ENCODE assay signal across 7 mouse cellular contexts in the genomic region with DNA sequence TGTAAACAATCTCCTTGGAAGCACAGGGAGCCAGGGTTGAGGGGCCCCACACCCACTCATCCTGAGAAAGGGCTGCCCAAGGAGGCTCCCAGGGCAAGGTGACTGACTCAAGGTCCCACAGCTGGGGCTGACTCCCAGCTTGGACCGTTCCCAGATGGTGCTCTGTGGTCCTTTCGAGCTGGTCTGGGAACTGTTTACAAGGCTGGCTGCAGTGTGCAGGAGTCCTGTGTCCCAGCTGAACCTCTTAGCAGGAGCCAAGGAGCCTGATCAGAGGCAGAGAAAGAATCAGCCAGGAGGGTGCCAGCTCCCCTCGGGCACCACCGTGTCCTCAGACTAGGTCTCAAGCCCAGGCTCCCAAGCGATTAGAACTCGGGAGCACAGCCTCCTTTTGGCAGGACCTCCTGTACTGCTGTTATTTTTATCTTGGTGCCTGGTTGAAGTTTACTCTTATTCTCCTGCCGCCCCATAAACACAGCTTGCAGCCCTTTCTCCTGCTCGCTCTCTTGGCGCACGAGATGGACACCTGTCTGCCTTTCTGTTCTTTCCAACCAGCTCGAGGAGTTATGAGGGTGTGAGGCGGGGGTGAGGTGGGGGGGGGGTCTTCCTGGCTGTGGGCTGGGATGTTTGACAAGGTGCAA. TPM values are rescaled to one million over a fixed set of nuclear protein-coding genes. Genes with fewer than 3 reads are reported as not detected.
A peak's percentile ranks its signal among the peaks of the same experiment; 100 is the strongest.
DNase-seq lines count a peak whose midpoint lies in the region; ATAC-seq and TF ChIP-seq lines count a peak whose summit lies in the region.

No protein-coding gene starts in this region.

- H3K4me2 ChIP-seq in heart, embryonic 16.5 days (ENCODE audit: low read depth, low read length): peak overlapping the region; percentile 19; the same call in 1 of the 2 replicates

- TF ChIP-seq POLR2A in lung, adult 2 months (IDR thresholded peaks at IDR 0.05; ENCODE audit: borderline replicate concordance, extremely low read depth, low read depth, low read length): no peak

- TF ChIP-seq CTCF in lung, adult 2 months (IDR thresholded peaks at IDR 0.05; ENCODE audit: insufficient read depth, low read length): no peak

- ATAC-seq in heart, embryonic 16.5 days (replicated peaks; ENCODE audit: extremely low read depth, insufficient read depth, low FRiP score): peak; percentile 69
- no peak for ATAC-seq in activated CD4-positive, CD25-positive, alpha-beta regulatory T cell, adult 4 months

- 23% methylated on average over 12 of the region's 12 CpGs for WGBS in lung, adult 2 months
- WGBS in heart, embryonic 16.5 days: 27% methylated on average over 12 of the region's 12 CpGs

- no peaks in the 10 kb centered on the region for H3K36me3 ChIP-seq in heart, embryonic 16.5 days (ENCODE audit: control insufficient read depth, insufficient read depth)

- H3K9me3 ChIP-seq in heart, embryonic 16.5 days (replicated peaks; ENCODE audit: control insufficient read depth, low read length): no peaks in the 10 kb centered on the region

- no peaks in the 10 kb centered on the region for H3K27me3 ChIP-seq in heart, embryonic 16.5 days (ENCODE audit: control insufficient read depth, insufficient read depth, low read length)

- no peak overlapping the region for H3K4me3 ChIP-seq in lung, adult 2 months (replicated peaks; ENCODE audit: extremely low read depth, low read depth, low read length)
- H3K4me3 ChIP-seq in heart, embryonic 16.5 days (ENCODE audit: low read length): no peak overlapping the region

- H3K9ac ChIP-seq in heart, embryonic 16.5 days (ENCODE audit: low read length): peak overlapping the region; percentile 38

- peak; percentile 30 to 43 for DNase-seq in lung, adult 18-20 months
- DNase-seq in lung, adult 2 months: no peak
- peak; percentile 93 for DNase-seq in fibroblast of lung, adult 2 months (ENCODE audit: low read depth)
- DNase-seq in lung, postnatal 10 days: peak; percentile 31
- no peak for DNase-seq in embryo, embryonic 10 days (ENCODE audit: low spot score)

- peaks cover 6% of the 10 kb centered on the region for H3K4me1 ChIP-seq in lung, adult 2 months (ENCODE audit: control insufficient read depth, insufficient read depth, low read length)
- peaks cover 13% of the 10 kb centered on the region for H3K4me1 ChIP-seq in heart, embryonic 16.5 days (ENCODE audit: control insufficient read depth, insufficient read depth, low read length)

- peak overlapping the region; percentile 82 for H3K27ac ChIP-seq in heart, embryonic 16.5 days (ENCODE audit: low read length)

RNA-seq across cellular contexts. Expression of gene Gadd45g, which starts 22.1 kb away (rescaled TPM):
- polyA plus RNA-seq in lung, adult 2 months (2012; rRNA removed): 43.5 and 60.1 TPM in 2 replicates
- polyA plus RNA-seq in heart, embryonic 16.5 days (2015; fragmentation: Nextera tagmentation; extraction: Ambion mirVana): 43.1 and 52.1 TPM in 2 replicates
- 10 to 100 TPM; 19.4 to 27.4 TPM for polyA plus RNA-seq in activated CD4-positive, CD25-positive, alpha-beta regulatory T cell, adult 4 months (2017; shearing (Covaris generic))

Comparison
In these comparisons a context has a peak if more than half of its experiments do, and no peak if none do; other contexts are left out.
1. DNase-seq: peak in lung, adult 18-20 months (2 of 2), fibroblast of lung, adult 2 months (single experiment) and lung, postnatal 10 days (single experiment); none in lung, adult 2 months (single experiment) and embryo, embryonic 10 days (single experiment).